Mouse (Mus musculus) left cerebral cortex, postnatal 4 days (tissue): ENCODE data around the gene 2300002M23Rik. TPM values are rescaled to one million over a fixed set of nuclear protein-coding genes. Genes with fewer than 3 reads are reported as not detected.

Experiments
- DNase-seq: peaks from one replicate; pipeline ENCODE4 v3.0.0-alpha.2; 2022
- intact Hi-C: fragments of 180-260 bp; cut with DNase I; formaldehyde crosslinking; loops from one replicate; pipeline ENCODE4 v1.15.1; 2025
- total RNA-seq, 2 experiments: library from RNA; stranded (reverse); gene quantifications; 2 replicates each; pipeline ENCODE4 v1.2.3; 2021

Gene 2300002M23Rik
- total RNA-seq, 2 experiments from 2014 or later, result not detected

- intact Hi-C loops, result no loop called here
- no peak for DNase-seq
These were observed 12.4 kb upstream of the 2300002M23Rik start for GRCm38 (mm10) chr17:35554761-35555397.

DNA sequence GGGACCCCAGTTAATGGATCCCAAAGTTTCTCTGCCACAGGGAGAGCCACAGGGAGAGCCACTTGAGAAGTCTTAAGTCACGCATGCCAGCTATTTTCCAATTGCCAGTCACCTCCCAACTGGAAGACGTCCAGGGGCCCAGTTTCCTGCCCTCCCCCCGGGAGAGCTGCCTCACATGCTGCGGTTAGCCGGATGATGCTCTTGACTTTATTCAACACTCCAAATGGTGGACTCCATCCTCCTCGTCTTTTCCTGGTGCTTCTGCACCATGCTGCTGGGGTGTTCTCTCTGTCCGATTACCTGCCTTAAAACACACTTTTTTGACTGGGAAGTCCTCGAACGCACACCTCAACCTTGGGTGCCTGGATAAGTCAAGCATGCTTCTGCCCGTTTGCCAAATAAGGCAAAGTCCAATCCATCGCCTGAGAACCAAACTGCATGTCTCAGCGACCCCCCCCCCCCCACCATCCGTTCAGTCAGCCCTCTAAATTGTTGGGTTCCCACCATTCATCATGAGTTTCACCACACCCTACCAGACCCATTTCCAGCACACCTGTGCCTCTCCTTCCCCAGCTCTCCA, 11.0 kb upstream of the 2300002M23Rik start:
- DNase-seq, result no peak
- intact Hi-C loops, result no loop called here

GRCm38 (mm10) chr17:35556812-35557211, 10.4 kb upstream of the 2300002M23Rik start:
- intact Hi-C loops, result no loop called here
- DNase-seq, result peak; percentile 61

GRCm38 (mm10) chr17:35557351-35557750, 9.9 kb upstream of the 2300002M23Rik start:
- intact Hi-C loops, result no loop called here
- no peak for DNase-seq

- intact Hi-C loops, result no loop called here
- DNase-seq, result no peak
These were observed 9.0 kb upstream of the 2300002M23Rik start for GRCm38 (mm10) chr17:35558216-35558615.

- DNase-seq, result no peak
- intact Hi-C loops, result no loop called here
These were observed 517 bp downstream of the 2300002M23Rik start for GRCm38 (mm10) chr17:35567767-35568166.

GRCm38 (mm10) chr17:35569091-35569944, 2.1 kb downstream of the 2300002M23Rik start:
- DNase-seq, result no peak
- intact Hi-C loops, result no loop called here

GRCm38 (mm10) chr17:35570836-35571235, 3.6 kb downstream of the 2300002M23Rik start:
- intact Hi-C loops, result no loop called here
- DNase-seq, result no peak

- no peak for DNase-seq
- intact Hi-C loops, result no loop called here
These were observed 4.2 kb downstream of the 2300002M23Rik start for GRCm38 (mm10) chr17:35571477-35571876.

GRCm38 (mm10) chr17:35578211-35578610, 11.0 kb downstream of the 2300002M23Rik start:
- peak; percentile 83 for DNase-seq
- intact Hi-C loops, result no loop called here

GRCm38 (mm10) chr17:35582900-35583299, 15.7 kb downstream of the 2300002M23Rik start:
- DNase-seq, result no peak
- intact Hi-C loops, result loop anchor here (5.0 kb wide), 1 partner anchor 154 kb away; no protein-coding TSS in a partner anchor

DNA sequence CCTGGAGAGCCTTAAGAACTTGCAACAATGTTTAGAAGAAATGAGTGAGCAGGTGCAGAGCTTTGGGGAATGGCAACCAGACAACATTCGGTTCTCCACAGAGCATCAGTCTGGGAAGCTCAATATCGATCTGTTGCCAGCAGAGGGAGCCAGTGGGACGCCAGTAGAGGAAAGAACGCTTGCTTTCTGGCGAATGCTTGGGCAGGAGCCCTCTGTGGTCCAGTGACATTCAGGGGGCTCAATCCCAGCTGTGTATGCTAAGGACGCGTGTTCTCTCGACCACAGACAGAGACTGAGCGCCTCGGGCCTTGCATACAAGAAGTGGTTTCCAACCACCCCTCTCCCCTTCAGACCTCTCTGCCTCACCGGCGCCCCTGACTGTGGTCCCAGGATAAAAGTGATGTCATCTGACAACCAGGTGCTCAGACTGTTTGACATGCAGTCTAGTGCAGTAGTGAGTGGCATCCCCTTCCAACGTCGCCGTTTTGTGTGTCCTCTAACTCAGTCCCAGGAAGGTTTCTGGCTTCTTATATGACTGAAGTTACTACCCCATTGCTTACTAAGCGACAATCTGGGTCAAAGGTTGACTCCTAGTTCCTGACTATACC, 17.2 kb downstream of the 2300002M23Rik start:
- peak; percentile 87 for DNase-seq
- intact Hi-C loops, result loop anchor here (5.0 kb wide), 1 partner anchor 153 kb away; no protein-coding TSS in a partner anchor

GRCm38 (mm10) chr17:35587291-35587690, 20.0 kb downstream of the 2300002M23Rik start:
- intact Hi-C loops, result no loop called here
- DNase-seq, result no peak

DNA sequence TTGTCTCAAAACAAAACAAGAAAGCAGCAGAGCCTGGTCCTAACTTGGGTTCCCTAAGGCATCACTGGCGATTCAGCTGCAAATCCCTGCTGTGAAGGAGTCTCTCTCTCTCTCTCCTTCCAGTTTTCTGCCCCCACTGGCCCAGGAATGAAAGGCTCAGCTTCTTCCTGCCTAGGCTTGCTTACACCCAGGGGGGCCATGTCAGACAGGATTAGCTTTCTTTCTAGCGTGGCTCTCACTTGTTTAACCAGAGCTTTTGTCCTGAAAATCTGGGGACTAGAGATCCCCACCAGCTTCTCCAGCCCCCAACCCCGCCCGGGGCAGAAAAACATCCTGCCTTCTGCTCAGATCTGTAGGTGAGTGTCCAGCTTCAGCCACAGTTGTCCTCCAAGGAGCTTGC, 21.1 kb downstream of the 2300002M23Rik start:
- no peak for DNase-seq
- intact Hi-C loops, result no loop called here

DNA sequence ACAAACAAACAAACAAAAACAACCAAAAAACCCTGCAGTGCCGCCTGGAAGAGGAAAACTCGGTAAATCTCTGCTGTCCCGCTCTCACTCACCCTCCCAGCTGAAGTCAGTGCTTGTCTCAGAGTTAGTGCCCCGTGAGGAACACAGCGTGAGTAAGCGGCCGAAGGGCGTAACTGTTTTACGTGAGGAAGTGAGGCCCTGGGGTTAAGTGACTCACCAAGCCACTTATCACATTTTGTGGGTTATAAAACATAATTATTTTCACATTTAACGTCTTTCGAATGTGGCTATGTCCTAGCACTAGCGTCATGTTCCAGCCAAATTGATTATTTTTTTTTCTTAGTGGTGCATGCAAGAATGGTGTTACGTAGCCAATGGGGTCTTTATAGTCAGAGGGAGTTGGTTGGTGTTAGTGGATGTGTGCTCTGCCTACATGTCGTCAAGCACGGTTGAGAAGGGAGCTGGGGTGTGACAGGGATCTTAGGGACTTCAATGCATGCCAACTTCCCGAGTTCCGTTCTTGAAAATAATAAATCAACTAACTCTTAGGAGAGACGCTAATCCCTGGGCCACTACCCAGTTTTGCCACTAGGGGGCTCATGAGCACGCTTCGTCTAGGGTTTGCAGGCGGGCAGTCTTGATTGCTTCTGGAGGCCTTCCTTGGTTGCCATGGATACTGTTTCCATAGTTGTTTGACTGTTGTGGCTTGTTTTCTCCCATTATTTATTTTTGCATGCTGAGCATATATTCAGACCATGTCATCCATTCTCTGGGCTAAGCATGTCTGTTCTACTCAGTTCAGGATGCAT, 23.4 kb downstream of the 2300002M23Rik start:
- peak; percentile 82 for DNase-seq
- intact Hi-C loops, result loop anchor here (5.0 kb wide), 1 partner anchor 42 kb away; no protein-coding TSS in a partner anchor

DNA sequence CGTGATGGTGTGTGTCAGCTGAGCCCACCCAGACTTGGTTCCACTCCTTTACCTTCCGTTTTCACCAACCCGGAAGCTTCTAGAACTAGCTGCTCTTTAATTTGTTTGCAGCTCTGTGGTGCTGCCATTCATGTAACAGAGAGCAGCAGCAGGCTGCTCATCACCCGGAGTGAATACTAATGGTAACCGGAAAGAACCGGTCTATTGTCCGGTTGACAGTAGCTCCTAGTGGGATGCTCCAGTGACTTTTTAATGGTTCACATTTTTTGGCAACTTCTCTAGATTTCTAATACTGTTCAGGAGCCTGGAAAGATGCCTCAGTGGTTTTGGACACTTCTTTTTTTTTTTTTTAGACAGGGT, 23.9 kb downstream of the 2300002M23Rik start:
- intact Hi-C loops, result loop anchor here (5.0 kb wide), 1 partner anchor 41 kb away; no protein-coding TSS in a partner anchor

DNA sequence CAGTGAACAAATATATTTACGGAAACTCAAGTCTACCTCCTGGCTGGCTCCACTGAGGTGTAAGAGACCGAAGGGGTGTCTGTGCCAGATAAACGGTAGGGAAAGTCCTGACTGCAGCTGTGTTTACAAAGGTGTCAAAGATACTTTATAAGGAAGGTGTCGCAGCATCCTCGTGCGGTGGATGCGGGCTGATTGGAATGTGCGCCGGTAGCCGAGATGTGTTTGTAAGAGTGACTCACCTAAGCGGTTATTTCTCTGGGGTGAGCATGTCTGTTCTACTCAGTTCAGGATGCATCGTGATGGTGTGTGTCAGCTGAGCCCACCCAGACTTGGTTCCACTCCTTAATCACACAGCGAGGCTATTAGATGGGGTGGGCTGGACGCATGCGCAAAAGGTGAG, 24.5 kb downstream of the 2300002M23Rik start:
- intact Hi-C loops, result loop anchor here (5.0 kb wide), 1 partner anchor 41 kb away; no protein-coding TSS in a partner anchor
- no peak for DNase-seq

More for the DNA sequence above, 23.9 kb downstream of the 2300002M23Rik start:
- no peak for DNase-seq

- intact Hi-C loops, result loop anchor here (5.0 kb wide), 1 partner anchor 40 kb away; no protein-coding TSS in a partner anchor
- DNase-seq, result no peak
These were observed 24.9 kb downstream of the 2300002M23Rik start for GRCm38 (mm10) chr17:35592131-35592530.

- DNase-seq, result no peak
- intact Hi-C loops, result loop anchor here (5.0 kb wide), 1 partner anchor 39 kb away; no protein-coding TSS in a partner anchor
These were observed 26.5 kb downstream of the 2300002M23Rik start for GRCm38 (mm10) chr17:35593786-35594185.

DNA sequence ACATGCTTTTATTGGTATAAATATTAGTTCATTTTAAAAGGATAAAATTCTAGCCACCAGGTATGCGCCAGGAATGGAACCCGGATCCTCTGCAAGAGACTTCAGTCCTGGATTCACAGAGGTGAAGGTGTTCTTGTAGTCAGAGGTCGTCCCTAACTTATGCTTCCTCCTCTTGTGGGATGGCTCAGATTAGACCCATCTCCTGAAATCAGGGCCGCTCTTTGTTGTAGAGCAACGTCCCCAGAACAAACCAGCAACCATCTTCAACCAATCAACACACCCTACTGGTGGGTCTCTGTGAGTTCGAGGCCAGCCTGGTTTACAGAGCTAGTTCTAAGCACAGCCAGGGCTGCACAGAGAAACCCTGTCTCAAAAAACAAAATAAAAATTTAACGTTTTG, 27.2 kb downstream of the 2300002M23Rik start:
- intact Hi-C loops, result loop anchor here (5.0 kb wide), 1 partner anchor 38 kb away; no protein-coding TSS in a partner anchor
- no peak for DNase-seq
